Mouse (Mus musculus): Measurements from ENCODE around the gene Atf6.

Atf6 gene

DNA sequence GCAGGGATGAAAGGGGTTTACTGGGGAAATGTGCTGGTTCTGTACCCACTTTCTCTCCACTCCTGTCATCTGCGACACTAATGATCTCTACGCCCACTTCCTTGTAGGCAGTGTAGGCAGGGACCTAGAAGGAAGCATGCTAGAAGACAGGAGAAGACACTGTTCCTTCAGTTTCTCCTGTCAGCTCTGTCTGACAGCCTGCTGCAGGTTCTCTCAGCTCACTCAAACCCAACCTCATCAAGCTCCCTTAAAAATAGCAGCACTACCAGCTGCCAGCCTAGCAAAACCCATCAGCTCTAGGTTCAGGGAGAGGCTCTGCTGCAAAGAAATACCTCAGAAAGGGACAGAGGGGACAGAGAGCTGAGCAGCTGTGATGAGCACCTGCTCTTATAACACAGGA, 17.6 kb downstream of the Atf6 start:
- DNase-seq (ENCODE audit: extremely low read depth, low read depth), result no peak

DNA sequence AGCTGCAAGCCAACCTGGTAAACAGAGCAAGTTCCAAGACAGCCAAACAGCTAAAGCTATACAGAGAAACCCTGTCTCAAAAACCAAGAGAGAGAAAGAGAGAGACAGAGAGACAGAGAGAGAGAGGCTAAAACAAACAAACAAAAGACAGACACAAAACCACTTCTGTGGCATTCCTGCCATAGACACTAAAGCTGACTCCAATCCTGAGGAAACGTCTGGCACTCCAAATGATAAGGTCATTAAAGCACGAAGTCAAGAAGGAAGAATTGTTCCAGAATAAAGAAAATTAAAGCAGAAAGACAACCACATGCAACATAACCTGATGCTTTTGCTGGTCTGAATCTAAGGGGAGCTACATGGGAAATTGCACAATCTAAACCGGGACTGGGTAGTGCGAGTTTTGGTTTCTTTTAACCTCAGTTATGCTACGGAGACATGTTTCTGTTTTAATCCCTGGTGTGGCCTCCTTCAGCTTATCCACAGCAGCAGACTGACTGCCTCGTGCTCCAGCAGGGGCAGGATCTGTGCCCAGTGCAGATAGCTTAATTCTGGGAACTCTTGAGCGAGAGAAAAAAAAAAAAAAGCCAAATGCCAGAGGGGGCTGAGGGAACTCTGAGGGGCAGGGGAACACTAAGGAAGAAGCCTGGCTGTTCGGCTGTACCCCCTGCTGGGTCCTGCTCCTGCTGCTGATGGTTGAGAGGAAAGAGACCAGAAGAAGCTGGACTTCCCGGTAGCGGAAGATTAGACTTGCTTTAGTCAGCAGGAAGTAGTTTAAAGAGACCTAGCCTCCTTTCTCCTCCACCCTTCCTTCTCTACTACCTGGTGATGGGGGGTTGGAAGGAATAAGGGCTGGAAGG, 21.9 kb downstream of the Atf6 start:
- peak; percentile 66 for DNase-seq (ENCODE audit: extremely low read depth, low read depth)

DNA sequence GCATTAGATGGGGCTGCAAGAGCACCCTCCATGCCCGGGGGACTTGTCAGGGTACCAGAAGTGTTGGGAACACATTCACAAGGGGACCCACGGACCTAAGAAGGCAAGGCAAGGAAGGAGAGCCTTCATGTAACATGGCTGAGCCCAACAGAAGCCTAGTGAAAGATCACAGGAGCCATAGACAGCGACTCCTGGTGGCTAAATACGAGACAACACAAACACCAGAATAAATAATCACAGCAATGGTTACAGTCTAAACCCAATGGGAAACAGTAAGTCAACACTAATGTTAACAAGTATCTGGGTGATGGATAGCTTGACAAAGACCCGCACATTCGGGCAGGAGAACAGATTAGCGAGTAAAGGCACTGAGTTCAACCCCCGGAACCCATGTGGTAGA, 23.2 kb downstream of the Atf6 start:
- peak; percentile 39 for DNase-seq (ENCODE audit: extremely low read depth, low read depth)

GRCm38 (mm10) chr1:170839685-170840084, 27.9 kb downstream of the Atf6 start:
- DNase-seq (ENCODE audit: extremely low read depth, low read depth), result no peak

- no peak for DNase-seq (ENCODE audit: extremely low read depth, low read depth)
These were observed 32.8 kb downstream of the Atf6 start for GRCm38 (mm10) chr1:170834756-170835155.

GRCm38 (mm10) chr1:170829781-170830180, 37.8 kb downstream of the Atf6 start:
- no peak for DNase-seq (ENCODE audit: extremely low read depth, low read depth)

DNA sequence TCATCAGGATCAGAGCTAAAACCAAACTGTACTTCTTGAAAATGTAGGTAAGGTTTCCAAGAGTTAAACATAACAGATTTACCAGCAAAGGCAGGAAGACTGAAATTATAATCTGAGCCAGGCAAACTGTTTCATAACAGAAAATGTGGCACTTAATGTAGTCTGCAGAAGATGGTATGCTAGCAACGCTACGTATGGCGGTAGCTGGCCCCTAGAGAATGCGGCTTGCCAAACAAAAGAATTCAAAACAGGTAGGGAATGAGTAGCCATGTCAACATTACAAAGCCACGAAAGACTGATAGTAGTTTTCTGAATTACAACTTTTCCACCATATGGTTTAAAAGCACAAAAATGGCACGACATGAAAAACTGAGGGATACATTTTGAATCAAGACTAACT, 38.2 kb downstream of the Atf6 start:
- DNase-seq (ENCODE audit: extremely low read depth, low read depth), result no peak

GRCm38 (mm10) chr1:170820103-170820814, 47.3 kb downstream of the Atf6 start:
- DNase-seq (ENCODE audit: extremely low read depth, low read depth), result no peak

- no peak for DNase-seq (ENCODE audit: extremely low read depth, low read depth)
These were observed 52.1 kb downstream of the Atf6 start for GRCm38 (mm10) chr1:170815287-170816004.

DNA sequence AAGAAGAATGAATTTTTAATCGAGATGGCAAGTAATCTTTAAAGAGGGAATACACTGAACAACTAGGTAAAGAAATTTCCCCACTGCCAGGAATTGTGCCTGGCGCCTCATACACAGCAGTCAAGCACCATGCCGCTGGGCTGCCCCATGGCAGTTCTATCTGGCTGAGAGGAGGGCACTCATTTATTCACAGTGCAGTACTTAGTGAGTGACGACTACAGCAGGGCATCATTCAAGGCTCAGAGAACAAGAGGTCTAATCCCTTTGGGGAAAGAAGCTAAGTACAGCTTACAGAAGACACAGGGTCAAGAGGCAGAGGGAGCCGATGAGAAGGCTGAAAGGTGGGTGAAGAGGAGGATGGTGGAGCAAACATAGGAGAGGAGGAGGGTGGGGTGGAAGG, 54.7 kb downstream of the Atf6 start:
- DNase-seq (ENCODE audit: extremely low read depth, low read depth), result no peak

- no peak for DNase-seq (ENCODE audit: extremely low read depth, low read depth)
These were observed 59.8 kb downstream of the Atf6 start for GRCm38 (mm10) chr1:170807600-170808270.

- DNase-seq (ENCODE audit: extremely low read depth, low read depth), result no peak
These were observed 62.9 kb downstream of the Atf6 start for GRCm38 (mm10) chr1:170804721-170805120.

DNA sequence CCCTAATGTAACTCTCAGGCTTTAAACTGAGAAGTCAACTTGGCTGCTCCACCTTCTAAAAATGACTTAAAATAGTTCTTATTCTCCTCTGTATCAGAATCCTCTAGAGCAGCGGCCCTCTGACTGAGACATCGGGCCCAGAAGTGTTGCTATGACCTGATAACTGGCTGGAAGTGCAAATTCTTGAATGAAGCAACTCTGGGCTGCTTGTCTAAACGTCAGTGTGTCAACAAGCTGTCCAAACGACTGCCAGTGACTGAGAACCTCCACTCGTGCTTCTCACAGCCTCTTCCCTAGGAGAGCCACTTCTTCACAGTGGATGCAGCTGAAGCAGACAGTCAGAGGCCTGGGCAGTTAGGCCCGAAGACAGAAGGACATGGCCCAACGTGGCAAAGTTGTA, 64.9 kb downstream of the Atf6 start:
- no peak for DNase-seq (ENCODE audit: extremely low read depth, low read depth)

DNA sequence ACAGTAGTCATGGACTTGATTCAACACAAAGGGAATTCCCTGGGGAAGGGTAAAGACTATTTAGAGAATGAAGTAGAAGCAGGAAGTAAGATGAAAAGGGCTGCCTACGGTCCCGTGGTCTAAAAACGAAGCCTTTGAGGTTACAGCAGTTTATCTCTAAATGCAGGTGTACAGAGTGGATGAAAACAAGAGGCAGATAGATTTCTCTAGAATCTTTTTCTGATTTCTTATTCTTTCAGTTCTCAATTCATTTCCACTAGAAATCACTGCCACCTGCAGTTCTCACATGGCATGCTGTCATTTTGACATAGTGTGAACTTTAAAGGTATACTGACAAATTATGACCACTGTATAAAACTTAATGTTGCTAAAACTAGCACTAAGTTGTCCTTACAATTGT, 66.9 kb downstream of the Atf6 start:
- DNase-seq (ENCODE audit: extremely low read depth, low read depth), result no peak

GRCm38 (mm10) chr1:170795741-170796347, 71.7 kb downstream of the Atf6 start:
- DNase-seq (ENCODE audit: extremely low read depth, low read depth), result peak; percentile 86

DNA sequence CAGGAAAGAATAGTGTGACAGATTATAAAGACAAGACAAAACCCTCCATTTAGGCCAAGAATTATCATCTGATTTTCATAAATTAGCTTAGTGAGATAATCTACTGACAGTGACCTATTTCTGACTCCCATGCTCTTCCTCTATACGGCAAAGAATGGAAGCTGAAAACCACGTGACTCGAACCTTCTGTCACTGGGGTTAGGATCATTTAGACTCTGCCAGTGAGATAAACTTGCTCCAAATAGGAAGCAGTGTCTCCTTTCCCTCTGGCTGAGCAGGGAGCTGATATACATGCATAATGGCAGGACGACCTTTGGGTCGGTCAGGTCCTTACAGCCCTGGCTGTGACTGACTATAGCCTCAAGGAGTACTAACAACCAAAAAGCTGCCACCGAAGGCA, 76.0 kb downstream of the Atf6 start:
- no peak for DNase-seq (ENCODE audit: extremely low read depth, low read depth)

DNA sequence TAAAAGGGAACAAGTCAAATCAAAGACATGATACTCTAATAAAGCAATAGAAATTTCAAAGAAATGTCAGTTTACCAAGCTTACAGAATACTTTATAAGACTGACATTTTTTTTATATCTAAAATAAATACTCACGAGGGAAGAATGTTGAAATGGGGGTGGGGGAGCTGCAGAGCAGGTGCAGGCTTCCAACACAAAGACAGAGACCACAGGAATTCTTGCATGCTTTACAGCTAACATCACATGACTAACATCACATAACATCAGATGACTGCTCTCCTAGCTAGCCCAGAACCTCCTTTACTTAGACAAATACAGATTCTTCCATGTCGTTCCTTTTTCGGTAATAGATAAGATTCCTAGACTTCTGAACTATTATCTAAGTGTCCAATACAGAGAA, 76.6 kb downstream of the Atf6 start:
- DNase-seq (ENCODE audit: extremely low read depth, low read depth), result no peak

DNA sequence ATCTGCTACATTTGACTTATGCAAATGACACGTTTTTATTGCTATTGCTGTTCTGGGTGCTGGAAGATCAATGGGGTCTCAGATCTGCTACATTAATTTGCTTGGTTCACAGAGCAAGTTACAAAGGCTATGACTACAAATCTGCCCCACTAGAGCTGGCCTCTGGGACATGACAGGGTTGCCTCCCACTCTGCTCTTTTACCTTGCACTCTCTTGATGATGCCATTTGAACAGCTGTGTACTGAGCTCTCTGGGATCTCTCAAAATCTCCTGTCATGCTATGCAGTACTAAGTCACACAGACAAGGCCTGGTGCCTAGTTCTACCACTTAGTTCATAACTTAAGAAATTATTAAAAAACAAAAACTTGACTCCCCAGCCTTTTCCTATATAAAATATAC, 79.9 kb downstream of the Atf6 start:
- DNase-seq (ENCODE audit: extremely low read depth, low read depth), result no peak

- DNase-seq (ENCODE audit: extremely low read depth, low read depth), result no peak
These were observed 80.8 kb downstream of the Atf6 start for GRCm38 (mm10) chr1:170786570-170787341.

DNA sequence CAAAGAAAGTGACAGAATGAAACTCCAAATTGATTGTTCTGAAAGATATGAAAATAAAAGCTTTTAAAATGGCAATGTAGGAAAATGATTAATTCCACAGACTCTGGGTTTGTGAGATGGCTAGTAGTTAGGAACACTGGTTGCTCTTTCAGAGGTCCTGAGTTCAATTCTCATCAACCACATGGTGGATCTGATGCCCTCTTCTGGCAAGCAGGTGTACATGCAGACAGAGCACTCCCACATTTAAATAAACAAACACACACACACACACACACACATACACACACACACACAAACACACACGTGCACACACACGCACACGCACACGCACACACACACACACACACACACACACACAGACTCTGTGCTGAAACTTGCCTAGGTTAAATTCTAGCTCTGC, 89.9 kb downstream of the Atf6 start:
- DNase-seq (ENCODE audit: extremely low read depth, low read depth), result no peak
